Mouse (Mus musculus): Measurements from ENCODE around the gene Steap1.

The Steap1 gene

DNA sequence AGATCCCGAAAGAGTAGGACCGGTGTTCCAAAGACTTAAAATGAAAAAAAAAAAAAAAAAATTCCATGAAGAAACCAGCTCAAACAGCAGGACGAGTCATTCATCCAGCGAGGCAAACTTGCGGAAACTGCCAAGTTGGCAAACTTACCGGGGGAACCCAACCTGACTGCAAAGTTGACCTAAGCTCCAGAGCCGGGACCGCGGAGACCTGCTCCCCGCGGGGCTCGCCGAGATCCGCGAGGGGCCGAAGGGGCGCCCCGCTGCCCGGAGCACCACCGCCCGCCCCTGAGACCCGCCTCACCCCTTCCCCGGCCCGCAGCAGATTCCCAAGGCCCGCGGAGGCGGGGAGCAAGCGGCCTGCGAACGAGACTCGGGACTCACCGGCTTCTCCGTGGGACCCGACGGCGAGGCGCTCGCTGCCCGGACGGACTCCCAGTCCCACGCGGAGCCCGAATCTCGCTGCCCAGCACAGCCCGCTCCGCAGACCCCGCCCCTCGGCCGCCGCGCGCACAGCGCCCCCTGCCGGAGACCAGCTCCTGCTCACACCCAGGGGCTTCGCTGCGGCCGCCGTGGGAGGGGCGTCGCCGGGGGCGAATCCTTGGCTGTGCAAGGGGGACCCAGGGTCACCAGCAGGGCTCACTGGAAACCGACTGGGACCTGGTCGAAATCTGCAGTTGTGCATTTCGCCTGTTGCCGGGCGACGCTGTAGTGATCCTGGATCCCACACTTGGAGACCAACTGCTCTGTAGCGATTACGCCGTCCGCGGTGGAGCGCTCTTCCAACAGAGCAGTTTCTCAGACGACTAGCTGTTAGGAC, at the start of gene Steap1:
Steap1 (minus strand) TSS at position 461 of the 817 bp plus-strand sequence.
- DNase-seq (ENCODE audit: low read depth), result peak; percentile 42

DNA sequence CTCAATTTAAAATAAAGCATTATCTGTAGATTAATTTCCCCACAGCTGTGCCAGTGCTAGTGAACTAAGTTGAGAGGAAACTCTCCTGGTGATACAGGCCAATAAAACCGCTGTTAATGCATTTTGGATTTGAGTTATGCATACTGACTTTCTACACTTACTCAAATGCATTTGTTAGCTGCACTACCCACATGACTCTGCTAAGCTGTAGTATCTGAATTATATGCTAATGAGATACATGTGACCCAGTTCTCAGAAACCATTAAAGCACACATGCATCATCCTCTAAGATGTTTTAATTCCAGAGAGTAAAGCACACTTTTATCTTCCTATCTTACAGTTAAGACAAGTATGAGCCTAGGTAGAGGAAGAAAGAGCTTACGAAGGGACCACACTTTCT, 38.0 kb upstream of the Steap1 start:
- DNase-seq (ENCODE audit: low read depth), result no peak

DNA sequence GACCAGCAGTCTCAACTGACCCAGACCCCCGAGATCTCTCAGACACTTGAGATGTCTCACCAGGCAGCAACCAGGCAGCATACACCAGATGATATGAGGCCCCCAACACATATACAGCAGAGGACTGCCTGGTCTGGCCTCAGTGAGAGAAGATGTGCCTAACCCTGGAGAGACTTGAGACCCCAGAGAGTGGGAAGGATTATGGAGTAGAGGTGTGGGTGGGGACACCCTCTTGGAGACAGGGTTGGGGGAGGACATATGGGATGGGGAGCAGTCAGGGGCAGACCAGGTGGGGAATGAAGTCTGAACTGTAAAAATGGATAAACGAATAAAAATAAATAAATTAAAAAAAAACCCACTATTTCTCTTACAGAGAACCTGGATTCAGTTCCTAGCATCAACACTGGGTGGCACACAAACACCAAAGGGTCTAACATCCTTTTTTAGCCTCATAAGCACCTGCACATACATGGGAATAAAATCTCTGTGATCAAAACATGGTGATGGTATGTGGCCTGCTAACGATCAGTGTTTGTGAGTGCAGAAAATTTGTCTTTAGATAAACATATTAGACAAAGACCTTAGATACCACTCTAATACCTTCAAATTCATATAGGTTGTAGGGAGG, 7.4 kb upstream of the Steap1 start:
- DNase-seq (ENCODE audit: low read depth), result no peak

DNA sequence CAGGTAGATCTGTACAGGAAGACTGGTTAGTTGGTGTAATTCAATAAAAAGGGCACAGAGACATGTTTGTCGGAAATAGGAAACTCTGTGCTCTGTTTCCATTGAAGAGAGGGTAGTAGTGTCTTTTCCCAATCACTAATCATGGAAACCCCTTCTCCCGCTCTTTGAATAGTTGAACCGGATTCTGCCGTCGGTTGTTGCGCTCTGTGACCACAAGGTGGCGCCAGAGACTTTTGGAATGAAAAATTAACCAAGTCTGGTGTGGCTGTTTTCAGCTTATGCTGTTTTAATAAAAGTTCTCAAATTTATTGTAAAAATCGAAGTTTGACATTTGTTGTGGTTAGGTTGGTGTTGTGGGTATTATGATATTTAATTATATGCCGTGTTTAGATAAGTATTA, 5.9 kb upstream of the Steap1 start:
- peak; percentile 49 for DNase-seq (ENCODE audit: low read depth)

DNA sequence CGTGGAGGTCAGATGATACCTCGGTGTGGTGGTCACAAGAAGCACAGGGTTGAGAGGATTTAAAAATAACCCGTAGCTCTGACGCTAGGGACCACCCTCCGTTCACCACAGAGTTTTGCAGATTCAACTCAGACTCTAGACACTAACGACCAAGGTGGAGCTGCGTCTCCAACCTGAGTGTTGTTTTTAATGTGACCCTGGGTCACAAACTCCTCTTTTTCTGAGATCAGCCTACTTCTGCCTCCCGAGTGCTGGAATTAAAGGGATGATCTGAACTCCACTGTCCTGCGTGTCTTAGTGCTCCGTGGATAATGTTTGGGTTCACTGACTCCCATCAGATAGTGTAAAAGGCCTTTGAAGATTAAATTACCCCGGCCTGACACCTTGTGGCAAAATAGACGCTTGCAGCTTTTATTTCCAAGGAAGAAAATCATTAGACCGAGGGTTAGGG, 671 bp upstream of the Steap1 start:
- DNase-seq (ENCODE audit: low read depth), result peak; percentile 22

DNA sequence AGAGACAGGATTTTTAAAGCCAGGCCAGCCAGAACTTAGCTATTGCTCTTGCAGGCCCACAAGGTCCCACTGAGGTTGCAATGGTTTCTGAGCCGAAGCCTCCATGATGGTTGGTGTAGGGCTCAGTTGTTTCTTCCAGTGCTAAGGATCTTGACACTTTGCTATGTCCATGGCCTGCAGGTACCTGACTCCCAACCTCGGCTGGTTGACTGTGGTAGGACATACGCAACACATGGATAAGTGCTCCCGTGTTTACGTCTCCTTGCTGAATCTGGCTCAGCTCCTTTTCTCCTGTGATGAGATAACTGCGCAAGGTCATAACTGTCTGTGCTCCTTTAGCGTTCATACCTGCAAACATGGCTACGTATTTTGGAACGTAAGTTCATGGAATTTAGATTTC, 14.7 kb downstream of the Steap1 start:
- DNase-seq (ENCODE audit: low read depth), result no peak

DNA sequence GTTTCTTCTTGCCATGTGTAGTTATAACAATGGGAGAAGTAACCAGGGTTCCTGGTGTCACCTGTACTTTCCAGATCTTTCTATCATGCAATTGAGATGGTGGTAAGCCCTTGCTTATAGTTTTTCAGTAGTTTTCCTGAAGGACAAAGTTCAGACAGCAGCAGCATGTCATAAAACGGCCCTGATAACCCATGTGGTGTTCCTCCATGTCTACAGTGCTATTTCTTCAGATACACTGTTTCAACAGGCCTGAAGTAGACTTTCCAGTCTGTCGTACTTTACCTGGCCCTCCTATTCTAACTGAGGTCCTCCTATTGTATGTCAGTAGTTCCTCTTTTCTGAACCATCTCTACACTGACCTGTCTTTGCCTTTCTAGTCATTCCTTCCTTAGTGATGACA, 16.3 kb downstream of the Steap1 start:
- no peak for DNase-seq (ENCODE audit: low read depth)

DNA sequence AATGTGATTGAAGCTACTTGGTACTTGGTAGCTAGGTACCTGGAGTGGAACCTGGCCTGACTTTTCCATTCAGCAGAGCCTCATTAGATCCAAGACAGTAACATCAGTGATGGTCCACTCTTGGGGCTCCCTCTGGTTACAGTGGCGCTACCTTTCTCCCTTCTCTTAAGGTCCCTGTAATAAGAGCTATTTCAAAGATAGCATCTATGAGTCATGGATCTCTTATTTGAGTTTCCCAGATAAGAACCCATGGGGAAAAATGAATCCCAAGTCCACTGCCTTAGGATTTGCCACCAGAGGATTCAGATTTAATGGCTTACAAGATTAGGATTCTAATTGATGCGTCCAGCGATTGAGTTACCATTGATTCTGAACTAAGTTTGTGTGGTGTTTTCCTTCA, 16.9 kb downstream of the Steap1 start:
- DNase-seq (ENCODE audit: low read depth), result no peak

DNA sequence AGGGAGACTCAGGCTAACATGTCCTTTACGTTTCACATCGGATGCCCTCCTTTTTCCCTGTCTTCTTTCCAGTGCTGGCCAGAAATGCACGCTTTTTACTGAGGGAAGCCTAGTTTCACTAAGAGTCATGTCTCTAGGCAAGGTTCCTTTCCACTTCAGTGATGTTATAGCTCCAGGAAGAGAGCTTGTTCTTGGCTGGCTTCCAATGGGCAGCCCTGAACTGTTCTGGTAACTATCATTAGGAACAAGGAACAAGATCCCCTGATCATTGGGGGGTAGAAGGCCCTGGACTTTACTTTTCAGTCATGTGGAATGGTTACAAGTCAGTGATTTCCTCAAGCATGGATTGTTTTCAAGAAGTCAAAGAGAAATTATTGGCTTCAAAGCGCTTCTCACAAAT, 19.2 kb downstream of the Steap1 start:
- DNase-seq (ENCODE audit: low read depth), result no peak

DNA sequence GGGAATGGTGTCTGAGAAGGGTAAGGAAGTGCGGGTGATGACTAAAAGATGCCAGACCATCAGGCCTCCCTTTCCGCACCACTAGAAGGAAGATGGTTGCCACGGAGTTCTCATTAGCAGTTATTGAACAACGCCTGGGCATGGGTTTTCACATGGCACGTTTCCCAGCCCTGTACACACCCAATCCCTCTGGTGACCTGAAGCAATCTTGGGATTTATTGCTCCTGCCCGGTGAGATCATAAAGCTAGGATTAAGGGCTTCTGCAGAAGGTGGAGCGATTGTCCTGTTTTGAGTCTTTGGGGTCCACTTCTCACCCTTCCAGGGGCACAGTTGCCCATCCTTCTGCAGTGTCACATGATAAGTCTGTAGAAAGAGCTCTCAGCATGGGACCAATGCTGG, 26.9 kb downstream of the Steap1 start:
- DNase-seq (ENCODE audit: low read depth), result no peak

DNA sequence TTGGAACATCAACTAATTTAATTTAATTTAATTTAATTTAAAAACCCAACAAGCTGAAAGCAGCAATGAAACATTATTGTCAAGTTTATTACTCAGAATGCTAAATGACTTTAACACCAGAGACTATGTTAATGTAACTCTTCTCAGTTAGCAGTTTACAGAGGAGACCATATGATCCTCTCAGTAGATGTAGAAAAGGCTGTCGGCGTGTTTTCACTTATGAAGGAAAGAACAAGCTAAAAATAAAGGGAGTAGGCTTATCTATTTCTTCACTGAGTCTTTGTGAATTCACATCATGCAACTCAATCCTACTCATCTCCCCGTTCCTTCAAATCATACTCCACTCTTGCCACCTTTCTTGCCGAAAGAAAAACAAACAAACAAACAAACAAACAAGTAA, 38.1 kb downstream of the Steap1 start:
- no peak for DNase-seq (ENCODE audit: low read depth)

DNA sequence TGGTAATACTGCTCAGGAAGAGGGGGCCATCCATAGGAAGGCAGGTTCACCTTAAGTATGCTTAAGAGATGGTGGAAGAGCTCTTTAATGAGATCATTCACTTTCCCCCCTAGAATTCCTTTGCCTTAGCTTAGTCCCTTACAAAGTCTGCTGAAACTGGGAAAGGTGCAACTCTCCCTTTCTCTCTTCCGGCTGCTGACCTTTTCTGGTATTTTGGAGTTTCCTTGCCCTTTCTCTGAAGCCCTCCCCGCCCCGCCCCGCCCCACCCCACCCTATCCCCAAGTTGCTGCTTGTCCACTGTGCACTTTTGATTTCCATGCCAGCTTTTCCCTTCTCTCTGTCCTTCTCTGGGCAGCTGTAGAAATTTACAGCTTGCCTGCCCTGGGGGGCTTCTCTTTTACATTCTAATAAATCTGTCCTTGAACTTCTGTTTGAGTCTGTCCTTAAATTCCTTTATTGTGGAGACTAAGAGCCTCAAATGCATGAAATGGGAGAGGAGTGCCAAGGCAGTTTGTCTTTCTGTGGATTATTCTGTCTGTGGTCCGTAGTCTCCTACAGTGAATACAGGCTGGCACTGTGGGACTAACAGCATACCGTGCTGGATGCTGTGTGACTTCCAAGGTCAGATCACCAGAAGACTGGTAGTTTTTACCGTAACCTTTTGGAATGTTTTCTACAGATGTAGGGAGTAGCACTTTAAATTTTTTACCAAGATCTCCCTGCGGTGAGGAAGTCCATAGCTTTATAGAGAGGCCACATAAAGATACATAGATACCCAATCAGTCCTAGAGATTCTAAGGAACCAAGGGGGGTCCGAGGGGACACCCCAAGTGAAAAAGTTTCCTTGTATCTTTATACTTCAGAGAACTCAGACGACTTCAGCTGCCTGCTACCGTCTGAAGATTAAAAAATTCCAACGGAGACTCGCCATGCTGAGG, 41.5 kb downstream of the Steap1 start:
- DNase-seq (ENCODE audit: low read depth), result no peak

DNA sequence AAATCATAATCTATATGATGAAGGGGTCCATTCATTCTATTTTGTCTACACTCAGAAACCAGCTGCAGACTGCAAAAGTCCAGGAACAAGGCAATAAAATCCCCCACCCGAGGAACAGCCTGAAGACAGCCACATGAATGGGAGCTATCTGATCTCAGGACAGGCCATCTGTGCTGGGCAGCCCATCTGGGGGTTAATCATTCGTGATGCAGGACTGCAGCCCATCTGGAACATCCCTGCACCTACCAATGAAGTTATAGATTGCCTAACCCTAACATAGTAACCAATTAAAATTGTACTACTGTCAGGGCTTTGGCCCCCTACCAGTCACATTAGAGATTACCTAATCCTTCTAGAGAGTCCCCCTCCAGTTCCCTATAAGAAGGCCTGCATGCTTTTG, 44.1 kb downstream of the Steap1 start:
- no peak for DNase-seq (ENCODE audit: low read depth)

DNA sequence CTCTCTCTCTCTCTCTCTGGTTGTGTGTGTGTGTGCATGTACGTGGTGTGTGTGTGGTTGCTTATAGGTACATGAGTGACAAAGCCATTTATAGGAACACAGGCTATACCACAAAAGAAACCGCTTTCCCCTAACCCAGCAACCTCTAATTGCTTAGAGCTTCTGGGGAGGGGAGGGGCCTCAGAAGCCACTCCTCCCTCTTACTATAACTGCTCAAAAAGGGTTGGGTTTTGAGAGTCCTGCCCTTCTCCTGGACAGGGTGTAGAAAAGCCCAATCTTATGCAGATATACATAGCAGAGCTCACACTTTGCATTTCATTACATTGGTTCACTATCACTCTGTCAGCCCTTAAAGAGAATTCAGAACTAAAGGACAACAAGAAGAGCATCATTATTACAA, 48.7 kb downstream of the Steap1 start:
- DNase-seq (ENCODE audit: low read depth), result no peak

DNA sequence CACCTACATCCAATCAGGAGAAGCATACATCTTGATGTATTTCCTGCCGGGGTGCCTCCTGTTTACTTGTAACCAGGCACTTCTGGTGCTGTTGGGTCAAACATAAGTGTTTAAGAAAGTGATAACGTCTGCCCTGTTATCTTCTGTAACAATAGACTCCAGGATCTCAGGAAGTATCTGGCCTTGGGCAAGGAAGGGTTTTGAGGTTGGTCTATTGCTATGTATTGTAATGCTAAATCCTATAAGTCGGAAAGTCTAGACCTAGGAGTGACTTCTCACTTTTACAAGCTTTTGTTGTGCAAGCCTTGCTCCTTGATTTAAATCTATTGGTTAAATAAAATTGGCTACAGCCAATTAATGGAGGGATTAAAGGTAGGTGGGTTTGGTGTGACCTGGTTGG, 50.3 kb downstream of the Steap1 start:
- no peak for DNase-seq (ENCODE audit: low read depth)

DNA sequence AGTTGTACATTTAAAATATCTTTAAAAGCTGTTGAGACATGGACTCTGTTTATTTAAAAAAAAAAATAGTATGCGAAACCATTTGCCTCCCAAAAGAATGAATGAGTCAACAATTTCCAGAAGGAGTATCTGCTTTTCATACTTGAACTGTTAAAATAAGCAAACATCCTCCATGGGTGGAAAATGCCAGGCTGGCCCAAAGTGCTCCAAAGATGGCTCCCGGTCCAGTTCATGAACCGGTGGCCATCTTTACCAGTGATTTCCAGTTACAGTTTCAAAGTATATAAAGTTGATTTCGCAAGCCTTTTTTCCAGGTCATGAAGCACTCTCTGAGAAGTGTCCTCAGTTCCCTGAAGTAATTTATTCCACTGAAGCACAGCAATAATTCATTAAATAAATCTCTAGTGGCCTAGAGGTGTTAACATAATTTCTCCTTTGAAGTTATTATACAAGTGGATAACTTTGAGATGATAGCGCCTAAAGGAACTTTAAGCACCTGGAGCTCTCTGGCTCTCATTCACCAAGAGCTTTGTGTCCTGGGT, 53.7 kb downstream of the Steap1 start:
- no peak for DNase-seq (ENCODE audit: low read depth)

DNA sequence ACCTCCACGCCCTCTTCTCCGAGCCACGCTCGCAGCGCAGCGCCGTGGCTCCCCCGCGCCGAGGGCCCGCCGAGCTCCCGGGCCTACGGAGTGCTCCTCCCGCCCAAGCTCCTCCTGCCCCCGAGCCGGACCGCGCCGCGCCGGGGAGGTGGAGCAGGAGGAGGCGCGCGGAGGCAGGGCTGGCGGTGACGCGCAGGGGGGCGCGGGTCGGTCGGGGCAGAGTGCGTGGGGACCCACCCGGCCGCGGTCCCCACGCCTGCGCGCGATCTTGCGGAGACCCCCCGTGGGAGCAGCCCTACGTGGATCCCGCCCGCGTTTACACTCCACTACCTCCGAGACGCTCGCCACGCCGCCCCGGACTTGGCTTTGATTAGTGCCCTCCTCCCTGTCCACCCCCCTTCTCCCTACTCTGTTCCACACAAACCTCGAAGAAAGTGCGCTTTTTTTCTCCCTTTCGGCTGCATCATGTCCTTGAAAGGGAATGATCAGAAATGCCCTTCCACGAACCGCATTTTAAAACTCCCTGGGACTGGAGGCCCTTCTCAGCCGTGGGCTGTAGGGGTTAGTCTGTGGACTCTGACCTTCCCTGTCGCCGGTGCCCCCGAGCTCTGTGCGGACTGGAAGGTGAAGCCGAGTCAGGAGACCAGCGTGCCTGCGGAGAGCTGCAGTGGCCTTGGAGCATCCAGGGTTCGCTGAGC, 55.0 kb downstream of the Steap1 start, which contains the start of gene Steap2:
Steap2 (minus strand) TSS at position 623 of the 698 bp plus-strand sequence.
- DNase-seq (ENCODE audit: low read depth), result no peak

DNA sequence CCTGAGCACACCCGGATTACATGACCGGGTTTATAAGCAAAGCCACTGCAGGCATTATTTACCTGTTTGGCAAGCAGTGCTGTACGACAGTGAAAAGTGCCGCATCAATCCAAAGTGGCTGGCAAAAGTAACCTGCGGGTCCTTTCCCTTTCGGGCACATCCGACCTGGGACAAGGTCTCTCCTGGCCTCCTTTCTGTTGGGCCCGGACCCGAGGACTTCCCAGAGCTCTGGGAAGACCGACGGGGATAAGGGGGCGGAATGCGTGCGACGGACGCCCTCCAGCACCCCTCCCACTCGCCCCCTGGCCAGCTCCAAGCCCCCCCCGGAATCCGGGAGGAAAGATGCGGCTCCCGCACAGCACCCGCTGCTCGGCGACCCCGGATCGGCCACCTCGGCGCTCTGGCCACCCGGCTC, 55.6 kb downstream of the Steap1 start:
- DNase-seq (ENCODE audit: low read depth), result no peak

DNA sequence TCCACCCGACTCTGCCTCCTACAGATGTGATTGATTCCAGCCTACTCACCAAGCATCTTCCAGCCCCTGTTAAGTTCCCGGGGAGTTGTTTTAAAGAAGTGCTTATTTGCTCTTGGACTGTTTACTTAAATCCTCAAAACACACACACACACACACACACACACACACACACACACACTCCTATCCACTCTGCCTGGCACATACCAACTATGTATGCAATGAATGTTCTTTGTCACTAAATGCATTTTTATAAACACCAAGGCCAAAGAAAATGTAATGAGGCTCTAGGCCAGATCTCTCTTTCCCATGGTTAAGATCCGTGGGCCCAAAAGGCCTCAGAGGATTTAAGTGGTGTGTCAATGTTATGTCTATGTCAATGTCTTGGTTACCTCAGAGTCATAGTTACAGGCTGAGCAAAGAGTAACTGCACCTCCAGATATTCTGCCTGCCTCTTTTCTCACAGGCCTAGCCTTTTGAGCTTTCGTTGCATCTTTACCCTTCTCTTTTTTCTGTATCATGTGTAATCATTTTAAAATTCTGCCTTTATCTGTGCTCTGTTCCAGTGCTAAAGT, 56.9 kb downstream of the Steap1 start:
- DNase-seq (ENCODE audit: low read depth), result no peak

DNA sequence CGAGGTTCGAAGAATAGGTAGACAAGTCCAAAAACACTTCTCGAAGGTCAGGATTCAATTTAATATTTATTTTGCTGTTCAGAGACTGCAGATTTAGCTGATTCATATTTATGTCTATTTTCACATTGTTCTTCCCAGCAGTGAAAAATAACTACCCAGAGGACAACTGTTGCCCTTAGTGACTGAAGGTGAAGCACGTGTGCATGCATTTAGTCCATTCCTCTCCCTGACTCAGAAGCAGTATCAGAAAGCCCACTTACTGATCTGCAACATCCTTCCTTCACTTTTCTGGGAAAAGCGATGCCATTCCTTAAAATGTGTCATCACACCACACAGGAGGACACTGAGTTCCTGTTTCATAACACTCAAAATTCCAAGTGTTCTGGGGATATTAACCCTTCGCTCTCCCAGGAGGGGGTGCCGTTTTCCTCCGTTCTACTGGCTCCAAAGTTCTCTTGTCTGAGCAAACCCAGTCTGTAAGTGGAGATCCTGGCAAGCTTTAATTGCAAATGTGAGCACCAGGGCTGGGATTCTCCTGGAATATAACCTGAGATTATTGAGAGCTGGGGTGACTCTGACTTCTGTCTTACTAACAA, 60.1 kb downstream of the Steap1 start:
- DNase-seq (ENCODE audit: low read depth), result no peak

DNA sequence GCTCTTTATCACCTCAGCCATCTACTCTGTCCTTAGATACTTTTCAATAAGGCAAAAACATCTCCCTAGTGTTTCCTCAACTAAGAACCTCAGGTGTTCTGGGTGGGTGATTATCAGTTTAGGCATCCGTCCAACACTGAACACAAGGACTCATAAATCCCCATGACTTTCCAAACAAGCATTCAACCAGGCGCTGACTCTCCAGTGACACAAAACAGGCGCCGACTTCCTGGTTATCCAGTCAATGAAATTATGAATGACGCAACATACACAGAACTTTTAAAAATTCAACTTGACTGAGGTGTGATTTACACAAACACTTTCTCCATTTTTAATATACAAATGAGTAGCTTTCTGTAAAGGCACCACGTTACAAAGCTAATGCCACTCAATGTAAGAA, 60.9 kb downstream of the Steap1 start:
- no peak for DNase-seq (ENCODE audit: low read depth)

Measured in c-Kit-positive CD71-negative TER-119-negative erythroid progenitor cells, embryonic 14.5 days (primary cell).